Mouse (Mus musculus): Measurements from ENCODE around the gene Tmem63b.

DNA sequence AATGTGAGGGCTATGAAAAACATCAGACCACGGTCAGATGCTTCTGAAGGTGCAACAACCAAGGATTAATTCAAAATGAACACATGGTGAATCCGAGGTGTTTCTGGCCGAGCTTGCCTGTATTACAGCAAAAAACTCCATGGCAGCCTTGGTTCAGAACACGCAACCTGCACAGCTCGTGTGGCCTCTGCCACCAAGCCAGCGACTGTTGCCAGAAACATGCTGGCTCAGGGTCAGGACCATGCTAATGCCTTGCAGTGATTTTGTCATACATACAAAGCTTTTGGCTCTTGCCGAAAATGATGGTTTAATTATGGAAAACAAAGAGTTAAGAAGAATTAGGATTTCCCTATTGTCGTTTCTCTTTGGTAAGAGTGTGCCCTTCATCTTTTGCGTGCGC lies 18.7 kb downstream of the Tmem63b start:
- TF ChIP-seq CTCF (IDR thresholded peaks at IDR 0.05; ENCODE audit: borderline replicate concordance, control insufficient read depth, extremely low read depth, insufficient read depth, low read length, poor library complexity): no peak
- TF ChIP-seq POLR2A (IDR thresholded peaks at IDR 0.05; ENCODE audit: control insufficient read depth, extremely low read depth, insufficient read depth, low read length, poor library complexity): no peak
